Mouse (Mus musculus) brain, embryonic 14.5 days (tissue): ENCODE measurements at regions not wholly inside any gene's neighbourhood (a gene's known extent, or its start where the extent isn't known, plus 50 kb on each side); places are given as distances from the start of the nearest gene placed in this dataset.

ENCODE experiments used
- CTCF ChIP-seq: fragments of 200-500 bp; IDR thresholded peaks from 2 replicates; pipeline ENCODE4 v1.5.1; 2012; ENCODE audit warnings: inconsistent platforms, mild to moderate bottlenecking, moderate library complexity, borderline replicate concordance; ENCODE audit not compliant: insufficient read depth, insufficient read length; ENCODE audit errors: extremely low read depth
- POLR2A ChIP-seq: fragments of 200-500 bp; IDR thresholded peaks from 2 replicates; pipeline ENCODE4 v1.6.1; 2012; ENCODE audit warnings: mild to moderate bottlenecking, inconsistent platforms, borderline replicate concordance; ENCODE audit not compliant: poor library complexity, insufficient read depth, insufficient read length, severe bottlenecking; ENCODE audit errors: extremely low read depth

- no peak for TF ChIP-seq CTCF
- TF ChIP-seq POLR2A: no peak
Measured at GRCm38 (mm10) chr1:128472713-128473230, 55.6 kb upstream of the Dars start.
